ENCODE assay signal across 9 mouse cellular contexts in genomic region chr5:21813994-21814393, GRCm38 (mm10). TPM values are rescaled to one million over a fixed set of nuclear protein-coding genes. Genes with fewer than 3 reads are reported as not detected.
DNase-seq lines count a peak whose midpoint lies in the region; ATAC-seq and TF ChIP-seq lines count a peak whose summit lies in the region.
"Had no signal": no experiment of that assay in that cellular context is flagged by ENCODE, and none has a peak within 500 bp of the region (broad histone marks: within the 10 kb centered on the region; RNA-seq: fewer than 3 reads in every experiment).

No protein-coding gene starts in this region.

- no peaks in the 10 kb centered on the region for H3K36me3 ChIP-seq in liver, adult 2 months (ENCODE audit: control insufficient read depth, insufficient read depth, low read length)
- no peaks in the 10 kb centered on the region for H3K36me3 ChIP-seq in liver, embryonic 11.5 days (ENCODE audit: control insufficient read depth, insufficient read depth, low read length)
- H3K36me3 ChIP-seq: neural tube, embryonic 12.5 days had no signal

- no peak overlapping the region for H3K27ac ChIP-seq in liver, adult 2 months (replicated peaks; ENCODE audit: insufficient read depth, low read depth, low read length)
- no peak overlapping the region for H3K27ac ChIP-seq in liver, embryonic 11.5 days (ENCODE audit: low read depth, low read length)
- H3K27ac ChIP-seq: neural tube, embryonic 12.5 days had no signal

- no peak overlapping the region for H3K4me3 ChIP-seq in liver, adult 2 months (ENCODE audit: insufficient read depth, low read depth, low read length)
- H3K4me3 ChIP-seq in liver, embryonic 11.5 days (ENCODE audit: low read depth, low read length), result no peak overlapping the region
- H3K4me3 ChIP-seq: neural tube, embryonic 12.5 days had no signal

- H3K9me3 ChIP-seq in liver, embryonic 11.5 days (ENCODE audit: control insufficient read depth, low read length), result no peaks in the 10 kb centered on the region
- H3K9me3 ChIP-seq: neural tube, embryonic 12.5 days had no signal

- peak; percentile 21 to 25 for DNase-seq in frontal cortex, postnatal 25 days (ENCODE audit: low spot score in 2 of 2)
- DNase-seq in liver, adult 2 months (ENCODE audit: extremely low read depth, low read depth, low spot score), result peak; percentile 19
- DNase-seq in liver, embryonic 11.5 days (ENCODE audit: low spot score), result no peak
- DNase-seq in ZHBTc4 (ENCODE audit: low read depth, low spot score), result peak; percentile 87
- peak; percentile 22 to 34 for DNase-seq in frontal cortex, postnatal 36 days (ENCODE audit: low spot score in 2 of 2)
- peak; percentile 60 for DNase-seq in mesoderm, embryonic 11.5 days (ENCODE audit: low read depth, low spot score)

- no peaks in the 10 kb centered on the region for H3K4me1 ChIP-seq in liver, adult 2 months (ENCODE audit: control insufficient read depth, insufficient read depth, low read length)
- H3K4me1 ChIP-seq in liver, embryonic 11.5 days (replicated peaks; ENCODE audit: control insufficient read depth, insufficient read depth, low read length), result no peaks in the 10 kb centered on the region
- H3K4me1 ChIP-seq: neural tube, embryonic 12.5 days had no signal

- ATAC-seq in frontal cortex, adult (ENCODE audit: low TSS enrichment), result no peak
- no peak for ATAC-seq in liver, embryonic 11.5 days (replicated peaks; ENCODE audit: low FRiP score)
- no peak for ATAC-seq in monocyte, adult 5-6 weeks (replicated peaks; ENCODE audit: insufficient number of reproducible peaks, low FRiP score, low TSS enrichment, poor library complexity, severe bottlenecking)

- 76% methylated on average over 1 of the region's 1 CpGs for WGBS in liver, adult 2 months
- WGBS in liver, embryonic 11.5 days, result 35% methylated on average over 1 of the region's 1 CpGs

- H3K4me2 ChIP-seq in liver, embryonic 11.5 days, result no peak overlapping the region
- H3K4me2 ChIP-seq: neural tube, embryonic 12.5 days had no signal

- no peak for TF ChIP-seq POLR2A in liver, adult 2 months (IDR thresholded peaks at IDR 0.05; ENCODE audit: extremely low read depth, insufficient read depth, low read length)

- H3K79me2 ChIP-seq in liver, adult 2 months (ENCODE audit: control insufficient read depth, insufficient read depth, low read length), result no peaks in the 10 kb centered on the region

- peak; percentile 52 for TF ChIP-seq CTCF in liver, adult 2 months (IDR thresholded peaks at IDR 0.05; ENCODE audit: low read depth, low read length)

- H3K9ac ChIP-seq in liver, adult 2 months (ENCODE audit: low read depth, low read length), result no peak overlapping the region
- no peak overlapping the region for H3K9ac ChIP-seq in liver, embryonic 11.5 days (ENCODE audit: low read depth, low read length)
- H3K9ac ChIP-seq: neural tube, embryonic 12.5 days had no signal

- H3K27me3 ChIP-seq in liver, adult 2 months (ENCODE audit: control insufficient read depth, insufficient read depth, low read length), result no peaks in the 10 kb centered on the region
- H3K27me3 ChIP-seq in liver, embryonic 11.5 days (replicated peaks; ENCODE audit: control insufficient read depth, insufficient read depth, low read length), result no peaks in the 10 kb centered on the region
- H3K27me3 ChIP-seq: neural tube, embryonic 12.5 days had no signal

RNA-seq across cellular contexts. Expression of gene Psmc2, which starts 28.9 kb away (rescaled TPM):
- total RNA-seq in liver, adult 2 months (2014; rRNA removed), result 48.0 and 50.0 TPM in 2 replicates
- polyA plus RNA-seq in liver, adult 2 months (2012; rRNA removed), result 30.3 and 31.3 TPM in 2 replicates
- polyA plus RNA-seq in liver, embryonic 11.5 days (2014; fragmentation: Nextera tagmentation; extraction: Ambion mirVana), result 229 and 246 TPM in 2 replicates
- total RNA-seq in monocyte, adult 5-6 weeks (2017), result 69.9 to 75.6 TPM (median 74.7 TPM) in 3 replicates

RNA-seq across cellular contexts. Expression of gene Dnajc2, which starts 28.9 kb away (rescaled TPM):
- 8.7 and 10.6 TPM in 2 replicates for total RNA-seq in liver, adult 2 months (2014; rRNA removed)
- 4.9 and 7.0 TPM in 2 replicates for polyA plus RNA-seq in liver, adult 2 months (2012; rRNA removed)
- polyA plus RNA-seq in liver, embryonic 11.5 days (2014; fragmentation: Nextera tagmentation; extraction: Ambion mirVana), result 99.9 and 104 TPM in 2 replicates
- 90.7 to 113 TPM (median 108 TPM) in 3 replicates for total RNA-seq in monocyte, adult 5-6 weeks (2017)

RNA-seq across cellular contexts. Expression of gene Slc26a5, which starts 51.4 kb away (rescaled TPM):
- total RNA-seq in liver, adult 2 months (2014; rRNA removed), result not detected in 2 replicates
- not detected in 2 replicates for polyA plus RNA-seq in liver, adult 2 months (2012; rRNA removed)
- 0.06 TPM in 1 of 2 replicates, not detected in the other for polyA plus RNA-seq in liver, embryonic 11.5 days (2014; fragmentation: Nextera tagmentation; extraction: Ambion mirVana)
- total RNA-seq in monocyte, adult 5-6 weeks (2017), result not detected in 3 replicates
- polyA plus RNA-seq: neural tube, embryonic 12.5 days had no signal
